Mouse (Mus musculus) thymus, adult 2 months (tissue): ENCODE measurements around the gene Gtf3a.

ENCODE experiments used
- CTCF ChIP-seq: fragments of 200-500 bp; IDR thresholded peaks from 2 replicates; pipeline ENCODE4 v1.5.1; 2012; ENCODE audit warnings: mild to moderate bottlenecking, control low read depth, low read length, moderate library complexity, borderline replicate concordance; ENCODE audit not compliant: control insufficient read depth, poor library complexity, insufficient read depth; ENCODE audit errors: extremely low read depth
- POLR2A ChIP-seq: fragments of 200-500 bp; IDR thresholded peaks from 2 replicates; pipeline ENCODE4 v1.6.1; 2012; ENCODE audit warnings: mild to moderate bottlenecking, low read length, control low read depth, moderate library complexity; ENCODE audit not compliant: control insufficient read depth, poor library complexity, insufficient read depth; ENCODE audit errors: extremely low read depth

DNA sequence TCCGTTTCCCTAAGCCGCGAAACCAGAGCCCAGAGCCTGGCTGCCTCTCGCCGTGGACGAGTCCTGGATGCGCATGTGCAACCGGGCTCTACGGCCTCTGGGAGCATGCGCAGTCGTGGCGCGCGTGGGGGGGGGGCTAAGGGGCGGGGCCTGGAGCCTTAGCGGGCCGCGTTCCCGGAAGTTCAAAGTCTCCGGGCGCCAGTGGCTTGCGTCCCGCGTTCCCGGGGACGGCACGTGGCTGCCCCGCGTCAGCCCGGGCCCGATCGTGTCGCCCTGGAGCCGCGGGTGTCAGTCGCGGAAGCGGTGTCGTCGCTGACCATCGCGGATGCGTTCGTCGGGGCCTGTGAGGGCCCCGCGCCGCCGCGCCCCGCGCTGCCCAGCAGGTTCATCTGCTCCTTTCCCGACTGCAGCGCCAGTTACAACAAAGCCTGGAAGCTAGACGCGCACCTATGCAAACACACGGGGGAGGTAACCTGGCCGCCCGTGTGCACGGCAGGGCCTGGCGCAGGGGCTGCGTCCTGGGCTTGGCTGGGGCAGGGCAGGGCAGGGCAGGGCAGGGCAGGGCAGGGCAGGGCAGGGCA, at the start of gene Gtf3a:
- TF ChIP-seq CTCF (no peak), POLR2A (peak; percentile 53; the same call in 1 of the 2 replicates)
